Mouse (Mus musculus) hindbrain, embryonic 13.5 days (tissue): ENCODE results near the gene Tmem198b. TPM values are rescaled to one million over a fixed set of nuclear protein-coding genes. Genes with fewer than 3 reads are reported as not detected.
A peak's percentile ranks its signal among the peaks of the same experiment; 100 is the strongest.

Experiments
- ATAC-seq: fragments of 200-750 bp; cut with Nextera tagmentation; 2 replicates; pipeline ENCODE4 v1.8.0; 2017; ENCODE audit warnings: moderate TSS enrichment; ENCODE audit not compliant: low FRiP score
- H3K27ac ChIP-seq: fragments of 300-500 bp; sonication (generic); 2 replicates; pipeline ENCODE4 v1.5.1; 2015; ENCODE audit warnings: inconsistent platforms, mild to moderate bottlenecking, moderate library complexity
- H3K27me3 ChIP-seq: fragments of 300-500 bp; sonication (generic); 2 replicates; pipeline ENCODE4 v1.6.1; 2015; ENCODE audit warnings: mild to moderate bottlenecking, inconsistent platforms
- H3K36me3 ChIP-seq: fragments of 300-500 bp; sonication (generic); 2 replicates; pipeline ENCODE4 v1.6.1; 2015; ENCODE audit warnings: mild to moderate bottlenecking, inconsistent platforms
- H3K4me1 ChIP-seq: fragments of 300-500 bp; sonication (generic); replicated peaks from 2 replicates; pipeline ENCODE4 v1.6.1; 2015; ENCODE audit warnings: inconsistent platforms
- H3K4me2 ChIP-seq: fragments of 300-500 bp; sonication (generic); 2 replicates; pipeline ENCODE4 v1.6.1; 2015; ENCODE audit warnings: inconsistent platforms, mild to moderate bottlenecking, moderate library complexity
- H3K4me3 ChIP-seq: fragments of 300-500 bp; sonication (generic); 2 replicates; pipeline ENCODE4 v1.5.1; 2015; ENCODE audit warnings: mild to moderate bottlenecking, inconsistent platforms
- H3K9ac ChIP-seq: fragments of 300-500 bp; sonication (generic); 2 replicates; pipeline ENCODE4 v1.6.1; 2015; ENCODE audit warnings: mild to moderate bottlenecking, inconsistent platforms
- H3K9me3 ChIP-seq: fragments of 300-500 bp; sonication (generic); 2 replicates; pipeline ENCODE4 v1.6.1; 2016; ENCODE audit warnings: inconsistent platforms
- WGBS: fragments of 180-500 bp; shearing (Covaris S2); methylation state at CpG from one replicate; pipeline ENCODE4 v1.1.7; 2015; 5-methylcytosine and 5-hydroxymethylcytosine counted together
- polyA plus RNA-seq: library from polyadenylated mRNA; unstranded; fragments of >200 nt; fragmentation: Nextera tagmentation; extraction: Ambion mirVana; gene quantifications from 2 replicates; pipeline ENCODE4 v1.2.1, GENCODE M21; 2015

Tmem198b gene
- polyA plus RNA-seq, 1 experiment from 2014 or later = 17.9 TPM

GRCm38 (mm10) chr10:128794391-128794790 is 9.8 kb downstream of the Tmem198b start:
- ATAC-seq = no peak
- WGBS = 93% methylated on average over 5 of the region's 5 CpGs
- Histone ChIP-seq H3K4me1 (no peaks in the 10 kb centered on the region), H3K27ac (no peak overlapping the region), H3K36me3 (peaks cover 11% of the 10 kb centered on the region), H3K9me3 (no peaks in the 10 kb centered on the region), H3K9ac (no peak overlapping the region), H3K4me3 (no peak overlapping the region), H3K4me2 (no peak overlapping the region), H3K27me3 (no peaks in the 10 kb centered on the region)

GRCm38 (mm10) chr10:128793258-128793657 is 10.9 kb downstream of the Tmem198b start:
- WGBS = 93% methylated on average over 1 of the region's 1 CpGs
- ATAC-seq = no peak
- H3K27me3 ChIP-seq = no peaks in the 10 kb centered on the region
- H3K4me3 ChIP-seq = no peak overlapping the region
- no peak overlapping the region for H3K4me2 ChIP-seq
- peaks cover 3% of the 10 kb centered on the region for H3K36me3 ChIP-seq
- no peaks in the 10 kb centered on the region for H3K4me1 ChIP-seq
- no peak overlapping the region for H3K9ac ChIP-seq
- no peaks in the 10 kb centered on the region for H3K9me3 ChIP-seq
- no peak overlapping the region for H3K27ac ChIP-seq

- H3K4me2 ChIP-seq = no peak overlapping the region
- H3K36me3 ChIP-seq = no peaks in the 10 kb centered on the region
- no peaks in the 10 kb centered on the region for H3K9me3 ChIP-seq
- no peak overlapping the region for H3K9ac ChIP-seq
- no peak overlapping the region for H3K4me3 ChIP-seq
- no peak overlapping the region for H3K27ac ChIP-seq
- no peak for ATAC-seq
- no peaks in the 10 kb centered on the region for H3K27me3 ChIP-seq
- H3K4me1 ChIP-seq = no peaks in the 10 kb centered on the region
Observed at GRCm38 (mm10) chr10:128792041-128792440, 12.1 kb downstream of the Tmem198b start.

- Histone ChIP-seq H3K9me3 (no peaks in the 10 kb centered on the region), H3K27ac (no peak within 1 kb of the TSS), H3K4me3 (no peak within 1 kb of the TSS), H3K4me1 (no peaks in the 10 kb centered on the region), H3K27me3 (no peaks in the 10 kb centered on the region), H3K9ac (no peak within 1 kb of the TSS), H3K36me3 (no peaks in the 10 kb centered on the region), H3K4me2 (no peak within 1 kb of the TSS)
- no peak for ATAC-seq
- 70% methylated on average over 7 of the region's 7 CpGs for WGBS
Observed at GRCm38 (mm10) chr10:128790398-128791124, 13.6 kb downstream of the Tmem198b start, which contains the start of gene Mmp19. Gene Mmp19, plus strand, starts transcription at chr10:128790910.

GRCm38 (mm10) chr10:128780200-128780599 is 24.0 kb downstream of the Tmem198b start:
- Histone ChIP-seq H3K27ac (no peak overlapping the region), H3K9me3 (peaks cover 15% of the 10 kb centered on the region), H3K4me3 (no peak overlapping the region), H3K36me3 (no peaks in the 10 kb centered on the region), H3K4me2 (no peak overlapping the region), H3K27me3 (no peaks in the 10 kb centered on the region), H3K9ac (no peak overlapping the region), H3K4me1 (no peaks in the 10 kb centered on the region)
- 96% methylated on average over 1 of the region's 1 CpGs for WGBS
- ATAC-seq = no peak

- Histone ChIP-seq H3K4me3 (no peak overlapping the region), H3K4me1 (no peaks in the 10 kb centered on the region), H3K27ac (peak overlapping the region; percentile 35; the same call in 1 of the 2 replicates), H3K27me3 (no peaks in the 10 kb centered on the region), H3K9ac (no peak overlapping the region), H3K36me3 (no peaks in the 10 kb centered on the region), H3K4me2 (no peak overlapping the region), H3K9me3 (peaks cover 8% of the 10 kb centered on the region)
- 42% methylated on average over 8 of the region's 8 CpGs for WGBS
- ATAC-seq = no peak
Observed at GRCm38 (mm10) chr10:128779011-128779795, 25.0 kb downstream of the Tmem198b start.

- ATAC-seq = no peak
- Histone ChIP-seq H3K36me3 (no peaks in the 10 kb centered on the region), H3K27me3 (no peaks in the 10 kb centered on the region), H3K4me2 (no peak overlapping the region), H3K27ac (no peak overlapping the region), H3K4me3 (no peak overlapping the region), H3K4me1 (no peaks in the 10 kb centered on the region), H3K9me3 (0 out of 2 replicates have a peak, but pooled peaks cover under 1% of the 10 kb centered on the region), H3K9ac (no peak overlapping the region)
- WGBS = 90% methylated on average over 2 of the region's 2 CpGs
Observed at GRCm38 (mm10) chr10:128778441-128778840, 25.7 kb downstream of the Tmem198b start.

GRCm38 (mm10) chr10:128773685-128774084 is 30.5 kb downstream of the Tmem198b start:
- ATAC-seq = no peak

GRCm38 (mm10) chr10:128772895-128773294 is 31.3 kb downstream of the Tmem198b start:
- no peaks in the 10 kb centered on the region for H3K27me3 ChIP-seq
- no peak overlapping the region for H3K27ac ChIP-seq
- no peak overlapping the region for H3K9ac ChIP-seq
- peaks cover 6% of the 10 kb centered on the region for H3K36me3 ChIP-seq
- no peaks in the 10 kb centered on the region for H3K9me3 ChIP-seq
- no peak overlapping the region for H3K4me3 ChIP-seq
- no peaks in the 10 kb centered on the region for H3K4me1 ChIP-seq
- 90% methylated on average over 2 of the region's 2 CpGs for WGBS
- no peak for ATAC-seq
- H3K4me2 ChIP-seq = no peak overlapping the region

More at GRCm38 (mm10) chr10:128773685-128774084, 30.5 kb downstream of the Tmem198b start:
- WGBS = 34% methylated on average over 5 of the region's 5 CpGs
- Histone ChIP-seq H3K27ac (no peak overlapping the region), H3K4me2 (no peak overlapping the region), H3K36me3 (peaks cover 5% of the 10 kb centered on the region; the same call in 1 of the 2 replicates), H3K4me1 (no peaks in the 10 kb centered on the region), H3K9me3 (no peaks in the 10 kb centered on the region), H3K27me3 (no peaks in the 10 kb centered on the region), H3K9ac (no peak overlapping the region), H3K4me3 (no peak overlapping the region)

Other genes starting within 250 kb of the Tmem198b start
- 125 and 129 TPM in 2 replicates for gene Pa2g4, start 238.4 kb downstream of the Tmem198b start, polyA plus RNA-seq
- 3.0 and 3.5 TPM in 2 replicates for gene Erbb3, start 214.7 kb downstream of the Tmem198b start, polyA plus RNA-seq
- gene Rps26, start 177.6 kb downstream of the Tmem198b start, polyA plus RNA-seq = 482 and 485 TPM in 2 replicates
- 14.6 and 15.2 TPM in 2 replicates for gene Ikzf4, start 158.4 kb downstream of the Tmem198b start, polyA plus RNA-seq
- 14.4 and 14.6 TPM in 2 replicates for gene Suox, start 130.3 kb downstream of the Tmem198b start, polyA plus RNA-seq
- gene Rab5b, start 108.1 kb downstream of the Tmem198b start, polyA plus RNA-seq = 99.1 and 101 TPM in 2 replicates
- 0.32 and 0.70 TPM in 2 replicates for gene Pmel, start 100.2 kb downstream of the Tmem198b start, polyA plus RNA-seq
- 26.0 and 26.7 TPM in 2 replicates for gene Cdk2, start 99.3 kb downstream of the Tmem198b start, polyA plus RNA-seq
- gene Dgka, start 59.5 kb downstream of the Tmem198b start, polyA plus RNA-seq = 6.5 and 7.0 TPM in 2 replicates
- 46.5 and 50.0 TPM in 2 replicates for gene Pym1, start 56.5 kb downstream of the Tmem198b start, polyA plus RNA-seq
- 0.51 and 0.71 TPM in 2 replicates for gene Mmp19, start 13.5 kb downstream of the Tmem198b start, polyA plus RNA-seq
- 57.5 and 59.5 TPM in 2 replicates for gene Dnajc14, start 308 bp downstream of the Tmem198b start, polyA plus RNA-seq
- 185 and 190 TPM in 2 replicates for gene Sarnp, start 13.0 kb upstream of the Tmem198b start, polyA plus RNA-seq
- 30.2 and 34.4 TPM in 2 replicates for gene Ormdl2, start 17.3 kb upstream of the Tmem198b start, polyA plus RNA-seq
- gene Gdf11, start 87.3 kb upstream of the Tmem198b start, polyA plus RNA-seq = 10.2 and 10.3 TPM in 2 replicates
- gene Cd63, start 96.6 kb upstream of the Tmem198b start, polyA plus RNA-seq = 198 and 229 TPM in 2 replicates
- 16.6 and 19.3 TPM in 2 replicates for gene Rdh5, start 118.5 kb upstream of the Tmem198b start, polyA plus RNA-seq
- gene Bloc1s1, start 119.7 kb upstream of the Tmem198b start, polyA plus RNA-seq = 281 and 286 TPM in 2 replicates
- gene Itga7, start 129.4 kb upstream of the Tmem198b start, polyA plus RNA-seq = 5.2 and 6.3 TPM in 2 replicates
- gene Mettl7b, start 156.6 kb upstream of the Tmem198b start, polyA plus RNA-seq = not detected in 2 replicates
- gene Olfr9, start 185.1 kb upstream of the Tmem198b start, polyA plus RNA-seq = not detected in 2 replicates
- gene Olfr763, start 206.4 kb upstream of the Tmem198b start, polyA plus RNA-seq = not detected in 2 replicates
- not detected in 2 replicates for gene Olfr764-ps1, start 235.5 kb upstream of the Tmem198b start, polyA plus RNA-seq
- gene Olfr765, start 245.6 kb upstream of the Tmem198b start, polyA plus RNA-seq = not detected in 2 replicates